Mouse (Mus musculus) hindbrain, embryonic 10.5 days (tissue): ENCODE results near the gene Ptpn22. TPM values are rescaled to one million over a fixed set of nuclear protein-coding genes. Genes with fewer than 3 reads are reported as not detected.
"Not testable (repeated sequence)": the region's sequence is repeated elsewhere in the genome, so short reads cannot be mapped to it uniquely, and the experiment has no call there.

Experiments
- DNase-seq: peaks from one replicate; pipeline ENCODE4 v3.0.0-alpha.2; 2017; ENCODE audit warnings: low spot score
- H3K27ac ChIP-seq: fragments of 300-500 bp; sonication (generic); 2 replicates; pipeline ENCODE4 v1.5.1; 2016; ENCODE audit warnings: mild to moderate bottlenecking, moderate library complexity
- H3K27me3 ChIP-seq: fragments of 300-500 bp; sonication (generic); 2 replicates; pipeline ENCODE4 v1.6.1; 2016; ENCODE audit warnings: mild to moderate bottlenecking; ENCODE audit not compliant: poor library complexity, insufficient read depth, severe bottlenecking
- H3K36me3 ChIP-seq: fragments of 300-500 bp; sonication (generic); 2 replicates; pipeline ENCODE4 v1.6.1; 2016; ENCODE audit warnings: mild to moderate bottlenecking, moderate library complexity
- H3K4me1 ChIP-seq: fragments of 300-500 bp; sonication (generic); replicated peaks from 2 replicates; pipeline ENCODE4 v1.6.1; 2016; ENCODE audit warnings: mild to moderate bottlenecking
- H3K4me3 ChIP-seq: fragments of 300-500 bp; sonication (generic); 2 replicates; pipeline ENCODE4 v1.5.1; 2016; ENCODE audit warnings: mild to moderate bottlenecking, moderate library complexity
- H3K9me3 ChIP-seq: fragments of 300-500 bp; sonication (generic); 2 replicates; pipeline ENCODE4 v1.6.1; 2016; ENCODE audit warnings: mild to moderate bottlenecking, moderate library complexity
- WGBS: fragments of 180-500 bp; shearing (Covaris S2); methylation state at CpG from one replicate; pipeline ENCODE4 v1.1.7; 2016; 5-methylcytosine and 5-hydroxymethylcytosine counted together
- polyA plus RNA-seq: library from polyadenylated mRNA; unstranded; fragments of >200 nt; fragmentation: Nextera tagmentation; extraction: Ambion mirVana; gene quantifications from 2 replicates; pipeline ENCODE4 v1.2.1, GENCODE M21; 2016

Gene Ptpn22
- 0.20 and 0.24 TPM in 2 replicates for polyA plus RNA-seq

- H3K27ac ChIP-seq: no peak within 1 kb of the TSS
- no peaks in the 10 kb centered on the region for H3K36me3 ChIP-seq
- H3K27me3 ChIP-seq: no peaks in the 10 kb centered on the region
- H3K9me3 ChIP-seq: no peaks in the 10 kb centered on the region
- H3K4me3 ChIP-seq: no peak within 1 kb of the TSS
- DNase-seq: no peak
- WGBS: 80% methylated on average over 12 of the region's 12 CpGs
- no peaks in the 10 kb centered on the region for H3K4me1 ChIP-seq
These were observed at the start of gene Ptpn22 for GRCm38 (mm10) chr3:103858881-103859801. TSS of gene Ptpn22 (plus strand) at chr3:103859795.

- peak overlapping the region; percentile 94 for H3K27ac ChIP-seq
- H3K4me1 ChIP-seq: peaks cover 20% of the 10 kb centered on the region
- no peaks in the 10 kb centered on the region for H3K27me3 ChIP-seq
- 3% methylated on average over 14 of the region's 14 CpGs for WGBS
- H3K9me3 ChIP-seq: no peaks in the 10 kb centered on the region
- no peak for DNase-seq
- H3K4me3 ChIP-seq: peak overlapping the region; percentile 81
- peaks cover 37% of the 10 kb centered on the region for H3K36me3 ChIP-seq
These were observed 49.8 kb upstream of the Ptpn22 start for GRCm38 (mm10) chr3:103809799-103810150.

- Histone ChIP-seq H3K27me3 (no peaks in the 10 kb centered on the region), H3K4me3 (no peak overlapping the region), H3K9me3 (no peaks in the 10 kb centered on the region), H3K4me1 (peaks cover 20% of the 10 kb centered on the region), H3K27ac (no peak overlapping the region), H3K36me3 (peaks cover 39% of the 10 kb centered on the region)
- DNase-seq: no peak
- WGBS: 90% methylated on average over 6 of the region's 6 CpGs
These were observed 48.6 kb upstream of the Ptpn22 start for GRCm38 (mm10) chr3:103810967-103811366.

GRCm38 (mm10) chr3:103827548-103827947, 32.0 kb upstream of the Ptpn22 start:
- peaks cover 8% of the 10 kb centered on the region for H3K36me3 ChIP-seq

GRCm38 (mm10) chr3:103829036-103829435, 30.6 kb upstream of the Ptpn22 start:
- 88% methylated on average over 3 of the region's 3 CpGs for WGBS
- Histone ChIP-seq H3K4me1 (no peaks in the 10 kb centered on the region), H3K9me3 (no peaks in the 10 kb centered on the region), H3K4me3 (no peak overlapping the region), H3K27ac (no peak overlapping the region), H3K27me3 (no peaks in the 10 kb centered on the region), H3K36me3 (no peaks in the 10 kb centered on the region)
- no peak for DNase-seq

More at GRCm38 (mm10) chr3:103827548-103827947, 32.0 kb upstream of the Ptpn22 start:
- no peak for DNase-seq
- Histone ChIP-seq H3K27me3 (no peaks in the 10 kb centered on the region), H3K9me3 (no peaks in the 10 kb centered on the region), H3K27ac (no peak overlapping the region), H3K4me3 (no peak overlapping the region), H3K4me1 (no peaks in the 10 kb centered on the region)

- not testable (repeated sequence) for DNase-seq, H3K27me3 ChIP-seq, H3K4me1 ChIP-seq, H3K36me3 ChIP-seq, H3K27ac ChIP-seq, H3K4me3 ChIP-seq, H3K9me3 ChIP-seq
- 71% methylated on average over 1 of the region's 1 CpGs for WGBS
These were observed 28.9 kb upstream of the Ptpn22 start for GRCm38 (mm10) chr3:103830681-103831080.

- H3K27me3 ChIP-seq: no peaks in the 10 kb centered on the region
- H3K4me3 ChIP-seq: no peak overlapping the region
- H3K4me1 ChIP-seq: no peaks in the 10 kb centered on the region
- no peak overlapping the region for H3K27ac ChIP-seq
- 84% methylated on average over 7 of the region's 7 CpGs for WGBS
- DNase-seq: no peak
- no peaks in the 10 kb centered on the region for H3K9me3 ChIP-seq
- H3K36me3 ChIP-seq: no peaks in the 10 kb centered on the region
These were observed 28.4 kb upstream of the Ptpn22 start for GRCm38 (mm10) chr3:103831146-103831545.

- no peak within 1 kb of the TSS for H3K27ac ChIP-seq
- H3K9me3 ChIP-seq: no peaks in the 10 kb centered on the region
- H3K36me3 ChIP-seq: no peaks in the 10 kb centered on the region
- H3K4me1 ChIP-seq: no peaks in the 10 kb centered on the region
- DNase-seq: no peak
- H3K4me3 ChIP-seq: no peak within 1 kb of the TSS
- no peaks in the 10 kb centered on the region for H3K27me3 ChIP-seq
These were observed 27.2 kb upstream of the Ptpn22 start, which contains the start of gene Bcl2l15 for GRCm38 (mm10) chr3:103832426-103832825. TSS of gene Bcl2l15 (plus strand) at chr3:103832601.

GRCm38 (mm10) chr3:103834001-103834400, 25.6 kb upstream of the Ptpn22 start:
- Histone ChIP-seq H3K27me3 (no peaks in the 10 kb centered on the region), H3K4me3 (no peak overlapping the region), H3K4me1 (no peaks in the 10 kb centered on the region), H3K9me3 (no peaks in the 10 kb centered on the region), H3K36me3 (no peaks in the 10 kb centered on the region), H3K27ac (no peak overlapping the region)
- no peak for DNase-seq
- WGBS: 96% methylated on average over 2 of the region's 2 CpGs

- H3K27me3 ChIP-seq: no peaks in the 10 kb centered on the region
- H3K4me3 ChIP-seq: no peak overlapping the region
- H3K36me3 ChIP-seq: no peaks in the 10 kb centered on the region
- no peak for DNase-seq
- no peaks in the 10 kb centered on the region for H3K9me3 ChIP-seq
- H3K27ac ChIP-seq: no peak overlapping the region
- H3K4me1 ChIP-seq: no peaks in the 10 kb centered on the region
- 85% methylated on average over 6 of the region's 6 CpGs for WGBS
These were observed 24.2 kb upstream of the Ptpn22 start for GRCm38 (mm10) chr3:103835272-103835950.

- Histone ChIP-seq H3K4me3 (no peak overlapping the region), H3K4me1 (no peaks in the 10 kb centered on the region), H3K27me3 (no peaks in the 10 kb centered on the region), H3K36me3 (no peaks in the 10 kb centered on the region), H3K27ac (no peak overlapping the region), H3K9me3 (no peaks in the 10 kb centered on the region)
- WGBS: 86% methylated on average over 10 of the region's 10 CpGs
- DNase-seq: no peak
These were observed 23.7 kb upstream of the Ptpn22 start for GRCm38 (mm10) chr3:103835951-103836310.

- Histone ChIP-seq H3K27ac (no peak overlapping the region), H3K4me1 (no peaks in the 10 kb centered on the region), H3K9me3 (no peaks in the 10 kb centered on the region), H3K4me3 (no peak overlapping the region), H3K36me3 (no peaks in the 10 kb centered on the region), H3K27me3 (no peaks in the 10 kb centered on the region)
- 98% methylated on average over 5 of the region's 5 CpGs for WGBS
- no peak for DNase-seq
These were observed 23.1 kb upstream of the Ptpn22 start for GRCm38 (mm10) chr3:103836453-103836852.

- Histone ChIP-seq H3K27ac (no peak overlapping the region), H3K9me3 (no peaks in the 10 kb centered on the region), H3K4me3 (no peak overlapping the region), H3K36me3 (no peaks in the 10 kb centered on the region), H3K27me3 (no peaks in the 10 kb centered on the region), H3K4me1 (no peaks in the 10 kb centered on the region)
- no peak for DNase-seq
- 88% methylated on average over 6 of the region's 6 CpGs for WGBS
These were observed 19.9 kb upstream of the Ptpn22 start for GRCm38 (mm10) chr3:103839711-103840110.
